Mouse (Mus musculus) left cerebral cortex, adult 8-10 months (tissue): ENCODE measurements at regions not wholly inside any gene's neighbourhood (a gene's known extent, or its start where the extent isn't known, plus 50 kb on each side); places are given as distances from the start of the nearest gene placed in this dataset.

Experiments
- DNase-seq, 2 experiments: peaks; one replicate each; pipeline ENCODE4 v3.0.0; 2022; ENCODE audit warnings: low spot score in 2 of 2

- DNase-seq, result no peak
Measured at GRCm38 (mm10) chr12:106186501-106186900, 176.5 kb downstream of the Vrk1 start.

- no peak for DNase-seq
Measured at GRCm38 (mm10) chr12:106191771-106192170, 181.7 kb downstream of the Vrk1 start.

- DNase-seq, result no peak
Measured at GRCm38 (mm10) chr12:106199302-106199701, 189.3 kb downstream of the Vrk1 start.

DNA sequence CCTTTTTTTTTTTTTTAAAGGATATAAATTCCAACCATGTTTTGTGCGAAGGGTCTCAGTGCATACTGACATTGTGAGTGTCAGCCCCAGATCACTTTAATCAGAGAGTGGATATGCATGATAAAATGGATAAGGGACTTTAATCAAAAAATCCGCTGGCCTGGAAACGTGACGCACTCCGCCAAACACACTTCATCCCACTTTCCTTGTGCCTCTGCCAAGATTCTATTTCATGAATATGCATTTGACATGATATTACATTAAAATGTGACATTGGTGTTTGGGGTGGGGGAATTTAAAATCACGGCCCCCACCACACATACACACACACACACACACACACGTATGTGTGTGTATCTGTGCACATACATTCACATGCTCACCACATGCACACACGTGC lies 193.5 kb downstream of the Vrk1 start:
- no peak for DNase-seq

DNA sequence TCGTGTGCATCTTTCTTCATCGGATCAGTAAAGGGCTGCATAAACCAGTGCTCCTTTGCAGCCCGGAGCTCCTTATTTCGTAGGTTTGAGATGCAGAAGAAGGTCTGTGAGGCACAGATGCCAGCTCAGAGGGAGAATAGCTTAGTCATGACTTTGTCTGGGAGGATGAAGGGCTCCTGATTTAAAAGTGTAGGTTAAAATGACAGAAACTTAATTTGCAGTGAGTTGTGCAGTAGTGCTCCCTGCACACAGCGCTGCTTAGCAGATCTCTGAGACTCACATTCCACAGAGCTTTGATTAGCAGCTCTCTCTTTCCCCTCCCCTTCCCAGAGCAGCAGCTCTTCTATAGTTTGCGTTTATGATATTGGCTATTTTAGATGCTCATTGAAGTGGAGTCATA lies 200.9 kb downstream of the Vrk1 start:
- no peak for DNase-seq

DNA sequence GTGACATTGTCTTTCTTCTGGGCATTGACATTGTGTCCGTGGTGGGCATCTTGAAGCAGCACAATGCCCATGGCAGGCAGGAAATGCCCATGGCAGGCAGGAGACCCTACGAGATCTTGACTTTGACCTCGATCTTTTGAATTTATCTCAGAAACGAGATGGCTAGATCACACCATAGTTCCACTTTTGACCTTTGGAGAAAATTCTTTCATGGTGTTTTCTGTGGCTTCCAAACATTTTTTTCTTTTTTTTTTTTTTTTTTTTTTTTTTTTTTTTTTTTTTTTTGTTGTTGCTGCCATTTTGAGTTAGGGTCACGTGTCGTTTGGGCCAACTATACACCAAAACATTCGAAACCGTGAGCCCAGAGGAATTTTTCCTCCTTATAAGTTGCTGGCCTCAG lies 201.5 kb downstream of the Vrk1 start:
- no peak for DNase-seq

GRCm38 (mm10) chr12:106212397-106212796 lies 202.4 kb downstream of the Vrk1 start:
- DNase-seq, result no peak

DNA sequence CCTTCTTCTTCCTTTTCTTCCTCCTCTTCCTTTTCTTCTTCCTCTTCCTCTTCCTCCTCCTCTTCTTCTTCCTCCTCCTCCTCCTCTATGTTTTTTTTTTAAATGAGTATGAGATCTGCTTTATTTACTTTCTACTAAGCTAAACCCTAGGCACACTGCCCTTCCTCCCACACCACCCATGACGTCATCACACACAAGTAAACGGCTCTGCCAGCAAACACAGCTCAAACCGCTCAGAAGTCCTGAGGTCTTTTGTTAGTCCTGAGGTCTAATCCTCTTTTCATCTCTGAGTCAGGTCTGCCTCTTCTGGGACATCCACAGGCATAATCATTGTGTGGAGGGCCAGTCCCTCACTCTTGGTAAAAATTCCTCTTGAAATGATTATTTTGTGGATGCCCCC lies 210.0 kb downstream of the Vrk1 start:
- DNase-seq, result no peak

GRCm38 (mm10) chr12:106226276-106226675 lies 216.2 kb downstream of the Vrk1 start:
- DNase-seq, result no peak

- no peak for DNase-seq
Measured at GRCm38 (mm10) chr12:106226776-106227562, 216.9 kb downstream of the Vrk1 start.

GRCm38 (mm10) chr12:106227563-106227840 lies 217.5 kb downstream of the Vrk1 start:
- DNase-seq, result no peak

DNA sequence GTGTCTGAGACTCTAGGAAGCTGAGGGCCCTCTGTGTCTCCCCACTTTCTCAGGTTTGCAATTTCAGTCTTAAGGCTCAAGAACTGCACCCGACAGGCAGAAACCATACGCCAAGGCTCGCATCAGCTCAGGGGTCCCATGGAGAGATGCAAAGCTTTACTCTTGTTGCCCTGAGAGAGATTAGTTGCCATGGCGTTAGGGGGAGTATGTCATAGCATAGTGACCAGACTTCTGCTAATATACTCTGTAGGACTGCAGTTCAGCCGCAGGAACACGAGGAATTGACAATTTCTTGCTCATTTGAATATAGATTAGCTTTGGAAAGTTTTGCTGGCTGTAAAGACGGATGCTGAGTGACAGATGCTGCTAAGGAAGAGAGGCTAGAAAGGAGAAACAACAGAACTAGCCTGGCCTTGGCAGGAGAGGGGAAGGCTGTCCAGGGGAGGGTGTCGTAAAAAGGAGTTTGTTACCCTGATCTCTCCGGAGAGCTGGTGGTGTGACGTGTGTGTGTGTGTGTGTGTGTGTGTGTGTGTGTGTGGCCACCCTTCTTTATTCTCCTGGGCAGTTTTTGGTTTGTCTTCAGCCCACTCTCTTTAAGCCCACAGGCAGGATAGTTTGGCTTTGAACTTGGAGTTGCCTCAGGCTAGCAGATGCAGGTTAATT lies 235.3 kb downstream of the Vrk1 start:
- no peak for DNase-seq

DNA sequence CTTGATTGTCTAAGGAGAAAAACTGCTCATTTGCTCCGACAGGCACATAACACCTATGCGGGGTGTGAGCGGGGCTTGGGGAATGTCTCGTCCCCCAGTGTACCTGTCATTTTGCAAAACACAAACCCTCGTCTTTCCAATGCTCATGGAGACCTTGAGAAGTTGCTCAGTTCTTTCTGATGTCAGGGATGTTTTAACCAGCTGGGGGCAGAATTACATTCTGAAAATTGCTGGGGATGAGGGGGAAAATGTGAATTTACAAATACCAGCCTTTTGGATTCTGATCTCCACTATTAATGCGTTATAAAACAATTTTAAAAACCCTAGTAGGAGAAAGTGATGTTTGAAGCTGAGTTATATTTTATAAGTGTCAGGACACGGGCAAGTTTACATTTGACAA lies 263.6 kb downstream of the Vrk1 start:
- no peak for DNase-seq

- peak in 1 of 2 experiments; percentile 20 for DNase-seq
Measured at GRCm38 (mm10) chr12:106277886-106278285, 267.9 kb downstream of the Vrk1 start.

- DNase-seq, result no peak
Measured at GRCm38 (mm10) chr12:106282491-106283106, 272.6 kb downstream of the Vrk1 start.

DNA sequence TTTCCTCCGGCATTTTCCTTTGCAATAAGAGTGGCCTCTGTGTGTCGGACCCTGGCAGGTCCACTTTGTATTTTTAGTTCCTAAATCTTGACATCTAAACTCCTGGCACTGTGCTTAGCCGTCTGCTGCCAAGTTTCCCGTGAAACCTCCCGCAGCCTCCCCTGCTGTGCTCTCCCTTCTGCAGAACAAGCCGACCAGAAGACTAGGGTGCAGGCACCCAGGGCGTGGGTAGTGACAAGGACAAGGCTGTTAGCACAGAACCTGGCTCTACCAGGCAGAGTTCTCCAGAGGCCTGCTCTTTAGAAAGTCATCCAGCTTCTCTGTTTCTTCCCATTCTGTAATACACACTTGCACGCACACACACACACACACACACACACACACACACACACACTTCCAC lies 274.8 kb downstream of the Vrk1 start:
- DNase-seq, result peak in 1 of 2 experiments; percentile 20

DNA sequence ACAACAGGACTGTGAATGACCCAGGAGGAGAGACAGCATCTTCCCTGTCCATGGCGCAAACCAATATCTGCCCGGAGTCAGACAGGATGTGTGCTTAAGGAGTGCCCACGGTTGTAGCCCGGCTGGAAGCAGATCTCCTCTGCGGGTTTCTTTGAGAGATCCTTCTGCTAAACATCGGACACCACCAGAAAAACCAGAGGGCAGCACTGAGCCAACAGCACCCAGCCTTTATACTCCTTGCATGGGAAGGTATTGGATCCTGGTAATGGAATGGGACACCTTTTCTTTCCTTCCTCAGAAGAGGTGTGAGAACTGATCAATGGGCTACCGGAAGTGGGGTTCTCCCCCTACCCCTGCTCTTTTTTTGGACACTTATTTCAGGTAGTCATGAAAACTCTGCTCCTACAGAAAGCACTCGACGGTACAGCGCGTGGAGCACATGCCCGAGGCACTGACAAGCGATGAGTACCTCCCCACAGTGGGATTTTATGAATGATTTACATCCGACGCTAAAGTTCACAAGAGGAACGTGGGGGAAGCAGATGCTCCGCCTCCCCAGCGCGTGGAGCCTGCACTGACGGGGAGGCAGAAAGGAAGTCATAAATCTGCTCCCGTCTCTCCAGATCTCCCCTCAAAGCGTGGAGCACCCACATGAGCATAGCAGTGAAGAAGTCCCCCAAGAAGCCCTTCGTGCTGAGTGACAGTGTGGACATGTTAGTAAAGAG lies 278.9 kb downstream of the Vrk1 start:
- DNase-seq, result no peak

DNA sequence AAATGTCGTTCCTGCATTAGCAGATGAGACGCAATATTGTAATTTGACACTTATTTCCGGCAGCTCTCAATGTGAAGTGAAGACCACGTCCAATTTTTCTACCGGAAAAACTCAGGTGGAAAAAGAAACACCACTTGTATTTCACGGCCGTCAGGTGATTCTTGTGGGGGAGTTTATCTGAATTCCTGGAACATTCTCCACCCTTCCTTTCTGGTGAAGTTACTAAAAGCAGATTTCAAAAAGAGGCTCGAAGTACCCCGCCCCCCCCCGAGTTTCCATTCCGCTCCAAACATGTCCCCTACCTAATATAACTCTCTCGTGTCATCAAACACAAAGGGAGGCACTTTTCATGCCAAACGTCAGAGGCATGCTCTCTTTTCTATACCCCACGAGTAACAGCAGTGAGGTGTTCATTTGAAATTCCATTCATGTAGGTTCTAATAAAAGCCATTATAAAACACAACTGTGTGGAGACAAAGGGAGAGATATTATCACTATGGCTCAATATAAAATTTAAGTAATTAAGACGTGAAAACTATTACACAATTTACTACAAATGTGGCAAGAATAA lies 281.5 kb downstream of the Vrk1 start:
- DNase-seq, result no peak

DNA sequence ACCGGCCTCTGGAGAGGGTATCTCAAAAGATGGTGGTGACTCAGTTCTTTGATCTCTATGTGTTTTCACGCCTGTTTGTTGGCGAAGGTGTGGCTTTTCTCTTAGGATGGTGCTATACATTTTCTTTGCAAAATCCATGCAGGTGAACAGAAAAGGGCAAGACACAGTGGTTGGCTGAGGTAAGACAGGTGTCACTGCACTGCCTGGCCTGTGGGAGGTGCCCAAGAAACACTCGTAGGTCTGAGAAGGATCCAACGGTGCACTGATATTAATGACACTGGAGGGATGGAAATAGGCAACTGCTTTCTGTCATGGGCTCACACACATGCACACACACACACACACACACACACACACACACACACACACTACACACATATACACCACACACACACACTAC lies 283.1 kb downstream of the Vrk1 start:
- no peak for DNase-seq

DNA sequence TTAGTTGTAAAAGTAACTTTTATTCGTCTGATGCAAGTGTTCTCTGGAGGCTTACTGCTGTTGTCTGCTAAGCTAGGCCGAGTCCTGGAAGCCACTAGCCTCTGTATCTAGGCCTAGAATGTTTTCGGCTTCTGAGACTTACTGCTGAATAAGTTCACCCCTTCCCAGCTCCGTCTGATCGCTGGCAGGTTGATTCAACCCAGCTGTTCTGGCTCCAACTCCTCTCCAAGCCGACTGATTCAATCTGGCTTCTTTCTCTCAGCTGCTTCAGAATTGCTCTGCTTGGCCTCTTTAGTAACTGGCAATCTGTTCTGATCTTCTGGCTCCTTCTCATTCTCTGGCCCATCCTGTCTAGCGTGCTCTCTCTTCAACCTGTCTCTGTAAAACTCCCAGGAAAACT lies 285.6 kb downstream of the Vrk1 start:
- DNase-seq, result no peak

- no peak for DNase-seq
Measured at GRCm38 (mm10) chr12:106302617-106303016, 292.6 kb downstream of the Vrk1 start.
